Mouse (Mus musculus) forebrain, embryonic 14.5 days (tissue): ENCODE results near the gene Hcn4. TPM values are rescaled to one million over a fixed set of nuclear protein-coding genes. Genes with fewer than 3 reads are reported as not detected.

ENCODE experiments used
- ATAC-seq: fragments of 200-750 bp; cut with Nextera tagmentation; 2 replicates; pipeline ENCODE4 v1.8.0; 2017; ENCODE audit warnings: mild to moderate bottlenecking, moderate library complexity
- DNase-seq: peaks from one replicate; pipeline ENCODE4 v3.0.0-alpha.2; 2015; ENCODE audit warnings: low spot score
- H3K27ac ChIP-seq: fragments of 300-500 bp; sonication (generic); 2 replicates; pipeline ENCODE4 v1.5.1; 2014; ENCODE audit warnings: low read depth, mild to moderate bottlenecking, control low read depth, low read length, moderate library complexity
- H3K27me3 ChIP-seq: fragments of 300-500 bp; sonication (generic); replicated peaks from 2 replicates; pipeline ENCODE4 v1.6.1; 2014; ENCODE audit warnings: low read length, control low read depth, mixed read lengths; ENCODE audit not compliant: control insufficient read depth, insufficient read depth
- H3K36me3 ChIP-seq: fragments of 300-500 bp; sonication (generic); 2 replicates; pipeline ENCODE4 v1.6.1; 2014; ENCODE audit warnings: low read length, control low read depth; ENCODE audit not compliant: control insufficient read depth, insufficient read depth
- H3K4me1 ChIP-seq: fragments of 300-500 bp; sonication (generic); 2 replicates; pipeline ENCODE4 v1.6.1; 2014; ENCODE audit warnings: antibody characterized with exemption, low read length, control low read depth; ENCODE audit not compliant: control insufficient read depth, insufficient read depth
- H3K4me2 ChIP-seq: fragments of 300-500 bp; sonication (generic); 2 replicates; pipeline ENCODE4 v1.6.1; 2014; ENCODE audit warnings: mild to moderate bottlenecking, control low read depth, low read length
- H3K4me3 ChIP-seq: fragments of 300-500 bp; sonication (generic); 2 replicates; pipeline ENCODE4 v1.5.1; 2014; ENCODE audit warnings: low read depth, low read length, control low read depth
- H3K9ac ChIP-seq: fragments of 300-500 bp; sonication (generic); 2 replicates; pipeline ENCODE4 v1.6.1; 2014; ENCODE audit warnings: mild to moderate bottlenecking, low read length, control low read depth, moderate library complexity
- H3K9me3 ChIP-seq: fragments of 300-500 bp; sonication (generic); replicated peaks from 2 replicates; pipeline ENCODE4 v1.6.1; 2016; ENCODE audit warnings: low read length, control low read depth, mixed read lengths; ENCODE audit not compliant: control insufficient read depth
- WGBS: fragments of 180-500 bp; shearing (Covaris S2); extraction: QIAGEN DNeasy Blood & Tissue Kit; methylation state at CpG from one replicate; pipeline ENCODE4 v1.1.7; 2014; 5-methylcytosine and 5-hydroxymethylcytosine counted together
- polyA plus RNA-seq: library from polyadenylated mRNA; unstranded; fragments of >200 nt; fragmentation: Nextera tagmentation; extraction: Ambion mirVana; gene quantifications from 2 replicates; pipeline ENCODE4 v1.2.1, GENCODE M21; 2014

Gene Hcn4
- polyA plus RNA-seq, 1 experiment from 2014 or later = 2.6 TPM

DNA sequence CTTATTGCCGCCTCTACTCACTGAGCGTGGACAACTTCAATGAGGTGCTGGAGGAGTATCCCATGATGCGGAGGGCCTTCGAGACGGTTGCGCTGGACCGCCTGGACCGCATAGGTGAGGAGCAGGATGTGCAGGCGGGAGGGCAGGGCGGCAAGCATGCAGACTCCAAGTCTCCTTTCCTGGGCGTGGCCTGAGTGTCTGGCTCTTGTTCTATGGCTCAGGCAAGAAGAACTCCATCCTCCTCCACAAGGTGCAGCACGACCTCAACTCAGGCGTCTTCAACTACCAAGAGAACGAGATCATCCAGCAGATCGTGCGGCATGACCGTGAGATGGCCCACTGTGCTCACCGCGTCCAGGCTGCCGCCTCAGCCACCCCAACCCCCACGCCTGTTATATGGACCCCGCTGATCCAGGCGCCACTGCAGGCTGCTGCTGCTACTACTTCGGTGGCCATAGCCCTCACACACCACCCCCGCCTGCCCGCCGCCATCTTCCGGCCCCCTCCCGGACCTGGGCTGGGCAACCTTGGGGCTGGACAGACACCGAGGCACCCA, 35.9 kb downstream of the Hcn4 start:
- no peaks in the 10 kb centered on the region for H3K9me3 ChIP-seq
- H3K27me3 ChIP-seq = no peaks in the 10 kb centered on the region
- no peak overlapping the region for H3K27ac ChIP-seq
- peak overlapping the region; percentile 32 for H3K4me2 ChIP-seq
- H3K9ac ChIP-seq = no peak overlapping the region
- WGBS = 37% methylated on average over 30 of the region's 30 CpGs
- 0 out of 2 replicates have a peak, but pooled peaks cover 5% of the 10 kb centered on the region for H3K36me3 ChIP-seq
- no peak overlapping the region for H3K4me3 ChIP-seq
- no peaks in the 10 kb centered on the region; the same call in 1 of the 2 replicates for H3K4me1 ChIP-seq
- no peak for DNase-seq
- ATAC-seq = no peak

DNA sequence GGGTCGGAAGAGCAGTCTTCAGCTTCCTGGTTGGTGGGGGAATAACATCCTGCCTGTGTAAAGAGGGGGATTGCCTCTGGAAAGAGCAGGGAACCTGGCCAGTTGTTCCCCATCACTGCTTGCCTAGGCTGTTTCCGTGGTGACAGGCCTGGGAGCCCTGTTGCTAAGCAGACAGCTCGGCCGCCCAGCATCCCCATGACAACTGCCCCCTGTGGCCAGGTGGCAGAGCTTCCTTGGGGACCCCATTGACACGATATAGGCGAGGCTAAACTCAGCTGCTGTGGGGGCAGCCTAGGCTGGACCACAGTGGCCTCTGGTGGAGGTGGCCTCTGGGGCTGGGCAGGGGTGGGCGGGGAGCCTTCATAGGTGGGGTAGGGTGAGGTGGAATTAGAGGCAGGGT, 40.6 kb downstream of the Hcn4 start:
- Histone ChIP-seq H3K4me1 (no peaks in the 10 kb centered on the region; the same call in 1 of the 2 replicates), H3K9me3 (no peaks in the 10 kb centered on the region), H3K36me3 (no peaks in the 10 kb centered on the region), H3K27ac (no peak overlapping the region), H3K27me3 (no peaks in the 10 kb centered on the region), H3K9ac (no peak overlapping the region), H3K4me2 (no peak overlapping the region), H3K4me3 (no peak overlapping the region)
- peak; percentile 23; the same call in 1 of the 2 replicates for ATAC-seq
- DNase-seq = peak; percentile 32
- 25% methylated on average over 7 of the region's 7 CpGs for WGBS

DNA sequence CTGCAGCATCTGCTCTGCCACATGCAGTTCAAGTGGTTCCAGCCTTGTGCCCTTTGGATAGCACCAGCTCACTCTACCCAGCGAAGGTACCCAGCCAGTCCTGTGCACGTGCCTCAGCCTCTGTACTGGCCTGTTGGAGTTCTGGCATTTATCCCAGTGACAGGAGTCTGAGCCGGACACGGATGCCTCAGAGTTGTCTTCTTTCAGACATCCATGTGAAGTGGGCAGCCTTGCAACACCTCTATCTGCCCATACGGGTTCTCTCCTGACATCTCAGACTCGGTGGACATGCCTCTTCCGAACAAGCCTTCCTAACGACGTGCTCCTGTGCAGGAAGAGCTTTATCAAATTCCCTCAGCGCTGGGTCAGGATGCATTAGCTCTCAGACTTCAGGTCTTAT, 47.9 kb downstream of the Hcn4 start:
- Histone ChIP-seq H3K9me3 (no peaks in the 10 kb centered on the region), H3K4me1 (no peaks in the 10 kb centered on the region), H3K9ac (no peak overlapping the region), H3K36me3 (peaks cover 24% of the 10 kb centered on the region), H3K4me2 (no peak overlapping the region), H3K27me3 (no peaks in the 10 kb centered on the region), H3K27ac (no peak overlapping the region), H3K4me3 (no peak overlapping the region)
- ATAC-seq = no peak
- WGBS = 86% methylated on average over 10 of the region's 10 CpGs
- no peak for DNase-seq

GRCm38 (mm10) chr9:58873541-58874324, 50.5 kb downstream of the Hcn4 start:
- Histone ChIP-seq H3K27ac (no peak overlapping the region), H3K27me3 (no peaks in the 10 kb centered on the region), H3K36me3 (peaks cover 48% of the 10 kb centered on the region), H3K9me3 (no peaks in the 10 kb centered on the region), H3K9ac (no peak overlapping the region), H3K4me1 (no peaks in the 10 kb centered on the region), H3K4me3 (no peak overlapping the region), H3K4me2 (no peak overlapping the region)
- ATAC-seq (peak; percentile 63; the same call in 1 of the 2 replicates), DNase-seq (peak; percentile 84)
- 47% methylated on average over 10 of the region's 10 CpGs for WGBS

- Histone ChIP-seq H3K4me1 (no peaks in the 10 kb centered on the region), H3K27me3 (no peaks in the 10 kb centered on the region), H3K4me2 (no peak overlapping the region), H3K27ac (no peak overlapping the region), H3K36me3 (peaks cover 52% of the 10 kb centered on the region), H3K9ac (no peak overlapping the region), H3K9me3 (no peaks in the 10 kb centered on the region), H3K4me3 (no peak overlapping the region)
- DNase-seq (no peak), ATAC-seq (peak; percentile 2; the same call in 1 of the 2 replicates)
- WGBS = 93% methylated on average over 4 of the region's 4 CpGs
Observed at GRCm38 (mm10) chr9:58874354-58874753, 51.1 kb downstream of the Hcn4 start.

DNA sequence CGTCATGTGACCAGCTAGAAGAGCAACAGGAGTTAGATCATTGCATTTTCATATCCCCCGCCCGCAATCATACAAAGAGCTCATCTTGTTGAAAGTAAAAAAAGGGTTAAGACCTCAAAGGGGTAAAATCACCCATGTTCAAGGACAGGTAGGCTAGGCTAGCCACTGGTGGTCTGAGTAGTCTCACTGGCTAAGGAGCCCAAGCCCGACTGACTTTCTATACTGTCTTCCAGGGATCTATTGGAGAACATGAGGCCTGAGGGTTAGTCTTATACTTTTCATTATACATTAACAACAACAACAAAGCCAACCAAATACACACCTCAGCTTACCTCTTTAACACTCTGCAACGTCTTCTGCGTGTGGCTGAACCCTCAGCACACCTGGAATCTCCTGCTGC, 52.2 kb downstream of the Hcn4 start:
- H3K27ac ChIP-seq = no peak overlapping the region
- WGBS = 88% methylated on average over 6 of the region's 6 CpGs
- no peak overlapping the region for H3K4me2 ChIP-seq
- H3K9ac ChIP-seq = no peak overlapping the region
- no peak for DNase-seq
- H3K4me1 ChIP-seq = no peaks in the 10 kb centered on the region
- no peaks in the 10 kb centered on the region for H3K9me3 ChIP-seq
- H3K36me3 ChIP-seq = peaks cover 61% of the 10 kb centered on the region
- no peak for ATAC-seq
- H3K4me3 ChIP-seq = no peak overlapping the region
- H3K27me3 ChIP-seq = no peaks in the 10 kb centered on the region

GRCm38 (mm10) chr9:58876946-58877625, 53.9 kb downstream of the Hcn4 start:
- no peak overlapping the region for H3K27ac ChIP-seq
- no peak overlapping the region for H3K4me3 ChIP-seq
- no peak for DNase-seq
- H3K4me2 ChIP-seq = no peak overlapping the region
- no peaks in the 10 kb centered on the region for H3K9me3 ChIP-seq
- no peak for ATAC-seq
- WGBS = 96% methylated on average over 6 of the region's 6 CpGs
- H3K36me3 ChIP-seq = peaks cover 74% of the 10 kb centered on the region
- no peaks in the 10 kb centered on the region for H3K4me1 ChIP-seq
- no peaks in the 10 kb centered on the region for H3K27me3 ChIP-seq
- H3K9ac ChIP-seq = no peak overlapping the region

DNA sequence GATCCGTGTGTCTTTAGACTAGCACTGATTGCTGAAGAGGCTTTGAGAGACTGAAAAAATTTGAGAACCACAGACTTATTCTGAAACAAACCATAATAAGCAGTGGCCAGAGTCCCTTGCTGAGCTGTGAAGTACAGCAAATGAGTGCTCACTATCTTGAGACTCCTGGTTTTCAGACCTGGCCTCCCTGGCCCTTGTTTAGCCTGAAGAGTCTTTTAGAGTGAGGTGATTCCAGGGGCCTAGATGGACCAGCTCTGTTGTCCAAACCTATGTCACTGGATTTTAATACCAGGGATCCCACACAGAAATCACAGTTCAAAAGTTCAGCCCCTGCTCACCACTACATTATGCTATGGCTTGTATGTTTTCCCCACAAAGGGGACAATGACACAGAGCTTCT, 56.6 kb downstream of the Hcn4 start:
- no peak overlapping the region for H3K9ac ChIP-seq
- no peak for DNase-seq
- H3K4me1 ChIP-seq = no peaks in the 10 kb centered on the region
- peaks cover 83% of the 10 kb centered on the region for H3K36me3 ChIP-seq
- WGBS = 85% methylated on average over 1 of the region's 1 CpGs
- H3K4me2 ChIP-seq = no peak overlapping the region
- H3K27me3 ChIP-seq = no peaks in the 10 kb centered on the region
- no peak for ATAC-seq
- H3K4me3 ChIP-seq = no peak overlapping the region
- H3K9me3 ChIP-seq = no peaks in the 10 kb centered on the region
- H3K27ac ChIP-seq = no peak overlapping the region

GRCm38 (mm10) chr9:58882686-58883085, 59.5 kb downstream of the Hcn4 start:
- H3K27me3 ChIP-seq = no peaks in the 10 kb centered on the region
- no peak overlapping the region for H3K9ac ChIP-seq
- no peaks in the 10 kb centered on the region for H3K4me1 ChIP-seq
- no peaks in the 10 kb centered on the region for H3K9me3 ChIP-seq
- peaks cover 71% of the 10 kb centered on the region for H3K36me3 ChIP-seq
- no peak overlapping the region for H3K4me3 ChIP-seq
- ATAC-seq (no peak), DNase-seq (no peak)
- H3K27ac ChIP-seq = no peak overlapping the region
- no peak overlapping the region for H3K4me2 ChIP-seq
- WGBS = 9% methylated on average over 1 of the region's 1 CpGs
